Mouse (Mus musculus) heart, adult 10 weeks (tissue): ENCODE results near the gene Sidt1. TPM values are rescaled to one million over a fixed set of nuclear protein-coding genes. Genes with fewer than 3 reads are reported as not detected.

ENCODE experiments used
- polyA plus RNA-seq: library from polyadenylated mRNA; stranded (reverse); fragments of 350-450 nt; fragmentation: Illumina TruSeq; extraction: RNeasy Lipid Tissue Mini Kit (QIAGEN cat#74804); gene quantifications from one replicate; pipeline ENCODE4 v1.2.3, GENCODE M21; 2014; ENCODE audit warnings: low read depth, low replicate concordance

Sidt1 gene
- polyA plus RNA-seq, result 0.24 TPM

DNA sequence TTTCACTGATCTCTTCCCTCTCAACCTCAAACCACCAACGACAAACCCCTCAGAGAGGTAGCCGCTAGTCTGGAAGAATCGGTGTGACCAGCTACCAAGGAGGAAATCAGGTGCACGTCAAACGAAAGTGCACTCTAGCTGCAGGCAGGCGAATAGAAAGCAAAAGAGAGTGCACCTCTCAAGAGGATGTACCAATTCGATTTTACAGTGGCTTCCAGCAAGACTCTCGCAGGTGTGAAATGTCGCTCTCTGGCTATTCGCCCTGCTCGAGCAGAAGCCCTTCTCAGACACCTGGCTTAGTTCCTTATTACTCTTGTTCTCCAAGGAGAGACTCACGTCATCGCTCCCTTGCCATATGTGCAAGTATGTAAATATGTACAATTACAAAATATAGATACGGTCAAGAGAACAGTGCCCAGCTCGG, at the start of gene Sidt1:
Gene Sidt1 (minus strand): TSS at position 336 of the 424 bp plus-strand sequence.

DNA sequence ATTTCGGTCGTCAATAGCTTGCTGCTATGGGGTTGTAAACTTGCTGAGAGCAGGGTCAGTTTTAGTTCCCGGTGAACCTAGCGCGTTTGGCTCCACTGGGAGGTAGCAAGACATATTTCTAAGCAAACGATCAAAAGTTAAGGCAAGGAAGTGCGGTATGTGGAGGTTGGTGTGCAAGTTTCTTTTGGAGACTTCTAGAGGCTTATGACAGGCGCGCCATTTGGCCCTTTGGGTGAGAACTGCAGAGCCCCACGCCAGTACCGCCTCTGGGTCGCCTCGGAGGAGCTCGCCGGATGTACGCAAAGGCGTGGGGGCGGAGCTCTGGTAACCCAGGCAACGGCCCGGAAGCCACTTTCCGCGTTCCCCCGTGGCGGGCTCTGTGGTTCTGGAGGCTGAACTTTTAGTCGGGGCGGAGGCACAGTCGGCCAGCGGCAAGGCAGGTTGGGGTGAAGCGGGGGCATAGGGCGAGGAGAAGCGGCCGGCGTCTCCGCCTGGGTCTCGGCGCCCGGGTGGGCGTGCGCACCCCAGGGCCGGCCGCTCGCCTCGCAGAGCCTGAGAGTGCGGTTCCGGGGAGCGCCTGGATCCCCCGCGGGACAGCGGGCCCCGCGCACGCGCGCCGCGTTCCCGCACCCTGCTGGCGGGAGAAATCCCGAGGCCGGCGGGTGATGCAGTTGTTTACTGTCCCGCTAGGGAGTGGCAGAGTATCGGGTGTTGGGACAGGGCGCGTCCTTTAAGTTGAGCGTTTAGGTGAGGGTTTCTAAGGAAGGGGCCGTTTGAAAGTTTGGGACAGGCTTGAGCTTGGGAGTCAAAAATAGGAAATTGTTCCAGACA, 14.3 kb upstream of the Sidt1 start, which contains the start of gene Spice1:
Gene Spice1 (plus strand): TSS at position 51 of the 831 bp plus-strand sequence.

Other genes with a start within 250 kb of the Sidt1 start
- gene Atp6v1a, start 193.5 kb downstream of the Sidt1 start, polyA plus RNA-seq, result 15.0 TPM
- 40.4 TPM for gene Naa50, start 193.4 kb downstream of the Sidt1 start, polyA plus RNA-seq
- gene Usf3, start 159.9 kb downstream of the Sidt1 start, polyA plus RNA-seq, result 7.5 TPM
- 9.8 TPM for gene Spice1, start 13.9 kb upstream of the Sidt1 start, polyA plus RNA-seq
- not detected for gene Cfap44, start 61.6 kb upstream of the Sidt1 start, polyA plus RNA-seq
- 3.4 TPM for gene Boc, start 225.7 kb upstream of the Sidt1 start, polyA plus RNA-seq